Mouse (Mus musculus): Measurements from ENCODE around the gene Stxbp2.

The Stxbp2 gene

GRCm38 (mm10) chr8:3679656-3680055 is 48.9 kb downstream of the Stxbp2 start:
- CTCF ChIA-PET = no interaction called here

- CTCF ChIA-PET = interaction anchor here (0.7 kb wide), 1 partner anchor 64 kb away, joined by 3 read pairs; no protein-coding TSS in a partner anchor
Observed at GRCm38 (mm10) chr8:3682435-3682834, 51.7 kb downstream of the Stxbp2 start.

- CTCF ChIA-PET = interaction anchor here (0.6 kb wide), 1 partner anchor 22 kb away, joined by 3 read pairs; no protein-coding TSS in a partner anchor
Observed at GRCm38 (mm10) chr8:3683408-3684176, 52.8 kb downstream of the Stxbp2 start.

GRCm38 (mm10) chr8:3684530-3684929 is 53.8 kb downstream of the Stxbp2 start:
- CTCF ChIA-PET = interaction anchor here (0.6 kb wide), 1 partner anchor 21 kb away, joined by 3 read pairs; no protein-coding TSS in a partner anchor

GRCm38 (mm10) chr8:3685422-3685821 is 54.7 kb downstream of the Stxbp2 start:
- CTCF ChIA-PET = interaction anchor here (0.5 kb wide), 1 partner anchor 64 kb away, joined by 4 read pairs; the partner anchor contains the start of gene Pet100

- CTCF ChIA-PET = interaction anchor here (0.6 kb wide), 1 partner anchor 10 kb away, joined by 5 read pairs; no protein-coding TSS in a partner anchor
Observed at GRCm38 (mm10) chr8:3687537-3687936, 56.8 kb downstream of the Stxbp2 start.

- CTCF ChIA-PET = no interaction called here
Observed at GRCm38 (mm10) chr8:3690774-3691173, 60.0 kb downstream of the Stxbp2 start.

Data from spleen, embryonic (tissue).